Mouse (Mus musculus) stomach, postnatal 0 days (tissue): ENCODE measurements around the gene Nrip2.

Source experiments
- CTCF ChIP-seq: IDR thresholded peaks from 2 replicates; pipeline ENCODE4 v1.5.1; 2016; ENCODE audit warnings: antibody characterized with exemption, low read depth, mild to moderate bottlenecking, moderate library complexity
- EP300 ChIP-seq: optimal IDR thresholded peaks from 2 replicates; pipeline ENCODE3; 2016; ENCODE audit warnings: antibody characterized with exemption

- TF ChIP-seq CTCF (no peak), EP300 (no peak)
These were observed 25.9 kb downstream of the Nrip2 start for GRCm38 (mm10) chr6:128425046-128425445.
